ENCODE assay signal across 17 mouse cellular contexts in genomic region chr7:130768151-130768550, GRCm38 (mm10). TPM values are rescaled to one million over a fixed set of nuclear protein-coding genes. Genes with fewer than 3 reads are reported as not detected.
"Had no signal": no experiment of that assay in that cellular context is flagged by ENCODE, and none has a peak within 500 bp of the region (broad histone marks: within the 10 kb centered on the region; RNA-seq: fewer than 3 reads in every experiment).

No protein-coding gene starts in this region.

- H3K27ac ChIP-seq: midbrain, embryonic 13.5 days; midbrain, embryonic 15.5 days; neural tube, embryonic 12.5 days; stomach, embryonic 15.5 days had no signal

- DNase-seq: lung, adult 18-20 months; lung, embryonic 14.5 days; lung, postnatal 10 days; lung, postnatal 4 days; right cerebral cortex, postnatal 14 days; thymus, adult 18-20 months; thymus, postnatal 14 days; thymus, postnatal 36 days had no signal

- H3K9ac ChIP-seq: lung, embryonic 14.5 days; midbrain, embryonic 13.5 days; midbrain, embryonic 15.5 days; neural tube, embryonic 12.5 days; stomach, embryonic 15.5 days had no signal

- H3K9me3 ChIP-seq: megakaryocyte, embryonic 14.5 days; midbrain, embryonic 13.5 days; midbrain, embryonic 15.5 days; neural tube, embryonic 12.5 days; stomach, embryonic 15.5 days had no signal

- H3K27me3 ChIP-seq: midbrain, embryonic 13.5 days; midbrain, embryonic 15.5 days; neural tube, embryonic 12.5 days; stomach, embryonic 15.5 days had no signal

- H3K4me2 ChIP-seq: lung, embryonic 14.5 days; midbrain, embryonic 11.5 days; midbrain, embryonic 13.5 days; midbrain, embryonic 15.5 days; neural tube, embryonic 12.5 days; stomach, embryonic 15.5 days had no signal

- ATAC-seq: midbrain, embryonic 13.5 days; midbrain, embryonic 15.5 days had no signal

- H3K4me3 ChIP-seq: megakaryocyte, embryonic 14.5 days; midbrain, embryonic 13.5 days; midbrain, embryonic 15.5 days; neural tube, embryonic 12.5 days; stomach, embryonic 15.5 days had no signal

- H3K36me3 ChIP-seq: stomach, embryonic 15.5 days had no signal

- H3K4me1 ChIP-seq: megakaryocyte, embryonic 14.5 days; midbrain, embryonic 13.5 days; midbrain, embryonic 15.5 days; neural tube, embryonic 12.5 days; stomach, embryonic 15.5 days had no signal

RNA-seq across cellular contexts. Expression of gene Btbd16, which starts 5.7 kb away (rescaled TPM):
- total RNA-seq: neutrophil, adult 5-6 weeks had no signal
- polyA plus RNA-seq: lung, embryonic 14.5 days; lung, embryonic 16.5 days; midbrain, embryonic 11.5 days; midbrain, embryonic 13.5 days; midbrain, embryonic 15.5 days; neural tube, embryonic 14.5 days had no signal
